Mouse (Mus musculus) limb, embryonic 10.5 days (tissue): ENCODE results near the gene Olfr1411. TPM values are rescaled to one million over a fixed set of nuclear protein-coding genes. Genes with fewer than 3 reads are reported as not detected.

Source experiments
- DNase-seq: peaks from one replicate; pipeline ENCODE4 v3.0.0-alpha.2; 2017; ENCODE audit warnings: low spot score
- H3K27ac ChIP-seq: fragments of 300-500 bp; sonication (generic); 2 replicates; pipeline ENCODE4 v1.5.1; 2016; ENCODE audit warnings: mild to moderate bottlenecking
- H3K27me3 ChIP-seq: fragments of 300-500 bp; sonication (generic); 2 replicates; pipeline ENCODE4 v1.6.1; 2016; ENCODE audit warnings: low read depth, mild to moderate bottlenecking; ENCODE audit not compliant: poor library complexity, severe bottlenecking
- H3K36me3 ChIP-seq: fragments of 300-500 bp; sonication (generic); 2 replicates; pipeline ENCODE4 v1.6.1; 2016; ENCODE audit warnings: mild to moderate bottlenecking, moderate library complexity
- H3K4me1 ChIP-seq: fragments of 300-500 bp; sonication (generic); 2 replicates; pipeline ENCODE4 v1.6.1; 2016
- H3K4me3 ChIP-seq: fragments of 300-500 bp; sonication (generic); 2 replicates; pipeline ENCODE4 v1.5.1; 2016; ENCODE audit warnings: mild to moderate bottlenecking, moderate library complexity
- H3K9me3 ChIP-seq: fragments of 300-500 bp; sonication (generic); replicated peaks from 2 replicates; pipeline ENCODE4 v1.6.1; 2016; ENCODE audit warnings: mild to moderate bottlenecking
- WGBS: fragments of 180-500 bp; shearing (Covaris S2); methylation state at CpG from one replicate; pipeline ENCODE4 v1.1.7; 2016; 5-methylcytosine and 5-hydroxymethylcytosine counted together
- polyA plus RNA-seq: library from polyadenylated mRNA; unstranded; fragments of >200 nt; fragmentation: Nextera tagmentation; extraction: Ambion mirVana; gene quantifications from 2 replicates; pipeline ENCODE4 v1.2.1, GENCODE M21; 2016

The Olfr1411 gene
- polyA plus RNA-seq, 1 experiment from 2014 or later: not detected

- Histone ChIP-seq H3K27ac (no peak overlapping the region), H3K36me3 (peaks cover 3% of the 10 kb centered on the region; the same call in 1 of the 2 replicates), H3K4me1 (peaks cover 34% of the 10 kb centered on the region), H3K4me3 (no peak overlapping the region), H3K27me3 (no peaks in the 10 kb centered on the region), H3K9me3 (no peaks in the 10 kb centered on the region)
- 82% methylated on average over 5 of the region's 5 CpGs for WGBS
- no peak for DNase-seq
These were observed 50.7 kb downstream of the Olfr1411 start for GRCm38 (mm10) chr1:92644916-92645315.

- H3K4me3 ChIP-seq: no peak overlapping the region
- H3K36me3 ChIP-seq: no peaks in the 10 kb centered on the region
- WGBS: 73% methylated on average over 2 of the region's 2 CpGs
- DNase-seq: no peak
- H3K27ac ChIP-seq: no peak overlapping the region
- H3K27me3 ChIP-seq: no peaks in the 10 kb centered on the region
- H3K4me1 ChIP-seq: peaks cover 22% of the 10 kb centered on the region
- H3K9me3 ChIP-seq: no peaks in the 10 kb centered on the region
These were observed 51.9 kb downstream of the Olfr1411 start for GRCm38 (mm10) chr1:92646111-92646510.

GRCm38 (mm10) chr1:92646601-92647000, 52.4 kb downstream of the Olfr1411 start:
- no peaks in the 10 kb centered on the region for H3K36me3 ChIP-seq
- 69% methylated on average over 7 of the region's 7 CpGs for WGBS
- H3K27ac ChIP-seq: no peak overlapping the region
- no peak overlapping the region for H3K4me3 ChIP-seq
- no peak for DNase-seq
- H3K9me3 ChIP-seq: no peaks in the 10 kb centered on the region
- no peaks in the 10 kb centered on the region for H3K27me3 ChIP-seq
- H3K4me1 ChIP-seq: peaks cover 20% of the 10 kb centered on the region

GRCm38 (mm10) chr1:92647026-92647425, 52.8 kb downstream of the Olfr1411 start:
- Histone ChIP-seq H3K27ac (no peak overlapping the region), H3K27me3 (no peaks in the 10 kb centered on the region), H3K9me3 (no peaks in the 10 kb centered on the region), H3K4me3 (no peak overlapping the region), H3K36me3 (no peaks in the 10 kb centered on the region), H3K4me1 (peaks cover 18% of the 10 kb centered on the region)
- WGBS: 72% methylated on average over 4 of the region's 4 CpGs
- no peak for DNase-seq

Other genes starting within 250 kb of the Olfr1411 start
- 311 and 325 TPM in 2 replicates for gene Ndufa10, start 120.6 kb upstream of the Olfr1411 start, polyA plus RNA-seq
- gene Olfr1416, start 109.3 kb upstream of the Olfr1411 start, polyA plus RNA-seq: not detected in 2 replicates
- not detected in 2 replicates for gene Olfr1415, start 98.3 kb upstream of the Olfr1411 start, polyA plus RNA-seq
- not detected in 2 replicates for gene Olfr1414, start 75.8 kb upstream of the Olfr1411 start, polyA plus RNA-seq
- gene Olfr1413, start 23.1 kb upstream of the Olfr1411 start, polyA plus RNA-seq: not detected in 2 replicates
- not detected in 2 replicates for gene Olfr1412, start 8.6 kb upstream of the Olfr1411 start, polyA plus RNA-seq
- gene Olfr1410, start 11.4 kb downstream of the Olfr1411 start, polyA plus RNA-seq: not detected in 2 replicates
- gene Olfr12, start 23.4 kb downstream of the Olfr1411 start, polyA plus RNA-seq: not detected in 2 replicates
- gene Cops9, start 47.6 kb downstream of the Olfr1411 start, polyA plus RNA-seq: 327 and 345 TPM in 2 replicates
- gene Otos, start 54.4 kb downstream of the Olfr1411 start, polyA plus RNA-seq: 0.15 TPM in 1 of 2 replicates, not detected in the other
- 82.0 and 87.4 TPM in 2 replicates for gene Gpc1, start 237.2 kb downstream of the Olfr1411 start, polyA plus RNA-seq